Mouse (Mus musculus) hindbrain, embryonic 15.5 days (tissue): Measurements from ENCODE around the gene Brd7. TPM values are rescaled to one million over a fixed set of nuclear protein-coding genes. Genes with fewer than 3 reads are reported as not detected.

Source experiments
- ATAC-seq: fragments of 200-750 bp; cut with Nextera tagmentation; 2 replicates; pipeline ENCODE4 v1.8.0; 2017; ENCODE audit warnings: low read depth, moderate number of reproducible peaks, moderate TSS enrichment; ENCODE audit not compliant: low FRiP score
- H3K27ac ChIP-seq: fragments of 300-500 bp; sonication (generic); replicated peaks from 2 replicates; pipeline ENCODE4 v1.5.1; 2015; ENCODE audit warnings: mild to moderate bottlenecking, inconsistent platforms
- H3K27me3 ChIP-seq: fragments of 300-500 bp; sonication (generic); 2 replicates; pipeline ENCODE4 v1.6.1; 2015; ENCODE audit warnings: control low read depth, inconsistent platforms
- H3K36me3 ChIP-seq: fragments of 300-500 bp; sonication (generic); 2 replicates; pipeline ENCODE4 v1.6.1; 2015; ENCODE audit warnings: control low read depth, inconsistent platforms
- H3K4me1 ChIP-seq: fragments of 300-500 bp; sonication (generic); replicated peaks from 2 replicates; pipeline ENCODE4 v1.6.1; 2015; ENCODE audit warnings: control low read depth, inconsistent platforms
- H3K4me2 ChIP-seq: fragments of 300-500 bp; sonication (generic); 2 replicates; pipeline ENCODE4 v1.6.1; 2015; ENCODE audit warnings: moderate library complexity, mild to moderate bottlenecking, inconsistent platforms
- H3K4me3 ChIP-seq: fragments of 300-500 bp; sonication (generic); 2 replicates; pipeline ENCODE4 v1.5.1; 2015; ENCODE audit warnings: mild to moderate bottlenecking, inconsistent platforms
- H3K9ac ChIP-seq: fragments of 300-500 bp; sonication (generic); 2 replicates; pipeline ENCODE4 v1.6.1; 2015; ENCODE audit warnings: inconsistent platforms
- H3K9me3 ChIP-seq: fragments of 300-500 bp; sonication (generic); 2 replicates; pipeline ENCODE4 v1.6.1; 2016; ENCODE audit warnings: control low read depth, inconsistent platforms
- WGBS: fragments of 180-500 bp; shearing (Covaris S2); methylation state at CpG from one replicate; pipeline ENCODE4 v1.1.7; 2015; 5-methylcytosine and 5-hydroxymethylcytosine counted together
- polyA plus RNA-seq: library from polyadenylated mRNA; unstranded; fragments of >200 nt; fragmentation: Nextera tagmentation; extraction: Ambion mirVana; gene quantifications from 2 replicates; pipeline ENCODE4 v1.2.1, GENCODE M21; 2015

The Brd7 gene
- polyA plus RNA-seq, 1 experiment from 2014 or later, result 61.9 TPM

DNA sequence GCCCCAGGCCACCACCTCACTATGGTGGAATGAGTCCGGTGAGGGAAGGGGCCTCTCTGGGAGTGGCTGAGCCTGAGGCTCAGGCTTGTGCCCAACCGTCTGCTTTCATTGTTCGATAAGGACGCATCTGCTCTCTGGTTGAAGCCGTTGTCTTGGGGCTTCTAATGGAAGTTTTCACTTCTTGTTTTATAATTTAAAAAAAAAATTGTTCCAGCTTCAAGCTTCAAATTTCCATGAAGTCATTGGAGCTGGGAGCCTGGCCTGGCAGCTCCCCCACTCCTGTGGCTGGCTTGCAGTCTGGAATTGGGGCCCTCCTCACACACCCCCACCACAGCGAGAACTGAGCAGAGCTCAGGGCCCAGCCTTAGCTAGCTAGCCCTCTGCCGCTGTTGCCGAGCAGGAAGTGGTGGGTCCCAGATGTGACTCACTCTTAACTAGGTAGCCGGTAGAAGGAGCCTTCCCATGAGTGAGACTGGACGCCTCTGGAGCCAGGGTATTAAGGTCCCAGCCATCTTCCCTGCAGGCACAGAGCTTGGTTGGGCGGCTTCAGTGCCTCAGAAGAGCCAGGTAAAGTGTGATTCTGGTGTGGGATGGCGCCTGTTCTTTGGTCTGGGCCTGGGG, 73.3 kb downstream of the Brd7 start:
- no peaks in the 10 kb centered on the region for H3K4me1 ChIP-seq
- no peak overlapping the region for H3K9ac ChIP-seq
- H3K27me3 ChIP-seq, result no peaks in the 10 kb centered on the region
- H3K4me3 ChIP-seq, result no peak overlapping the region
- ATAC-seq, result no peak
- H3K4me2 ChIP-seq, result no peak overlapping the region
- no peak overlapping the region for H3K27ac ChIP-seq
- H3K9me3 ChIP-seq, result no peaks in the 10 kb centered on the region
- H3K36me3 ChIP-seq, result no peaks in the 10 kb centered on the region
- 69% methylated on average over 12 of the region's 12 CpGs for WGBS

GRCm38 (mm10) chr8:88286421-88286960, 75.5 kb downstream of the Brd7 start:
- Histone ChIP-seq H3K9ac (no peak overlapping the region), H3K4me3 (no peak overlapping the region), H3K4me2 (no peak overlapping the region), H3K9me3 (no peaks in the 10 kb centered on the region), H3K27me3 (no peaks in the 10 kb centered on the region), H3K4me1 (no peaks in the 10 kb centered on the region), H3K36me3 (no peaks in the 10 kb centered on the region), H3K27ac (no peak overlapping the region)
- WGBS, result 86% methylated on average over 14 of the region's 14 CpGs
- ATAC-seq, result no peak

GRCm38 (mm10) chr8:88285469-88286356, 76.3 kb downstream of the Brd7 start:
- H3K27ac ChIP-seq, result no peak overlapping the region
- WGBS, result 87% methylated on average over 8 of the region's 8 CpGs
- H3K9me3 ChIP-seq, result no peaks in the 10 kb centered on the region
- H3K4me1 ChIP-seq, result no peaks in the 10 kb centered on the region
- no peaks in the 10 kb centered on the region for H3K27me3 ChIP-seq
- no peak for ATAC-seq
- no peaks in the 10 kb centered on the region for H3K36me3 ChIP-seq
- no peak overlapping the region for H3K4me3 ChIP-seq
- H3K4me2 ChIP-seq, result no peak overlapping the region
- no peak overlapping the region for H3K9ac ChIP-seq

DNA sequence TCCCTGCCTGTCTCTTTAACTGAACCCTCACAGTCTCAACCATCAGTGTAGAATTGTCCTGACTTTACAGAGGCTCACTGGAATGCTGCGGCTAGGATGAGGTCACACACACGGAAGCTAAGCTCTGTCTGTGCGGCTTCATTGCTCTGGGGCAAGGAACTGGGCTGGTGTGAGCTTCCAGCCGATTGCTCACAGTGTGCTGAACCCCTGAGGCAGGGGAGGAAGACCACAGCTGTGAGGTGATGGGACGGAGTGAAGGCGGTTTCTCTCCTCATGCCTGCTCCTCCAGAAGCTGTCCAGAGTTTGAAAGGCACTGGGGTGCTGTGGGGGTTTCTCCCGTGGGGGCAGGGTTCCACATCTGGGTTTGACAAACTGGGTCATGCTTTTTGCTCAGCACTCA, 77.3 kb downstream of the Brd7 start:
- ATAC-seq, result no peak
- H3K27ac ChIP-seq, result no peak overlapping the region
- no peaks in the 10 kb centered on the region for H3K27me3 ChIP-seq
- H3K4me3 ChIP-seq, result no peak overlapping the region
- 69% methylated on average over 7 of the region's 7 CpGs for WGBS
- H3K4me2 ChIP-seq, result no peak overlapping the region
- no peaks in the 10 kb centered on the region for H3K4me1 ChIP-seq
- no peak overlapping the region for H3K9ac ChIP-seq
- no peaks in the 10 kb centered on the region for H3K36me3 ChIP-seq
- H3K9me3 ChIP-seq, result no peaks in the 10 kb centered on the region

DNA sequence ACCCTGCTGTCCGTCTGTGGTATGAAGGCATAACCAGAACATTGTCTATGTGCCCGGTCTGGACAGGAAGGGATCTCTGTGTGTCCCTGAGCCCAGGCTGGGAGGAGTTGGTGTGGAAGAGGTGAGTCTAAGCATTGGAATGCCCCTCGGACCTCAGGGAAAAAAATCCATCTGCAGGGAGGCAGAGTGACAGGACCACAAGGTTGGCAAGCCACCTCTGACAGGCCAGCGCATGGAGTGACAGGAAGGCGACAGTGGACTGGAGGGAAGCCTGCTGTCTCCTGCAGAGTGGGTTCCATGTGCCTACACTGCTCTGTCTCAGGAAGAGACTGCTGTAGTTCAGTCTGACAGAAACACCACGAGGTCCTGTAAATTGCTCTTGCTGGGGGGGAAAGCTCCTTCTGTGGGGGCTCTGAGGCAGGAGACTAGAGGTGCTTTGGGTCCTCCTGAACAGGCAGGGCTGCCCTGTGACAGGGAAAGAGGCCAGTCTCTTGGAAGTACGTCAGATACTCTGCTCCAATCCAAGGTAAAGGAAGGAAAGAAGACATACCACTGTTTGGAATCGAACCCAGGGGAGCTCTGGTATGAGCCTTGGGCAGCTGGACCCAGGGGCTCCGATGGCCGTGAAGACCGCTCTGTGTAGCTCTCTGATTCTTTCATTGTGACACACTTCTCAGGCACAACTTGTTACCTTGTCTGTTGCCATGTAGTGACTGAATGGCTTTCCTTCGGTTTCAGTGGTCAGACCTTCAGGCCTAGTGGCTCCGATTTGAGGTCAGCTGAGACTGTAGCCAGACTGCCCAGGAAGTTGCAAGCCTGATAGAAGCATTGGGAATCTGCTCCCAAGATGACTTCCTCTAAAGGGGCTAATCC, 78.5 kb downstream of the Brd7 start:
- Histone ChIP-seq H3K4me1 (no peaks in the 10 kb centered on the region), H3K27ac (no peak overlapping the region), H3K9ac (no peak overlapping the region), H3K4me2 (no peak overlapping the region), H3K27me3 (no peaks in the 10 kb centered on the region), H3K36me3 (no peaks in the 10 kb centered on the region), H3K4me3 (no peak overlapping the region), H3K9me3 (no peaks in the 10 kb centered on the region)
- 85% methylated on average over 13 of the region's 13 CpGs for WGBS
- ATAC-seq, result no peak

DNA sequence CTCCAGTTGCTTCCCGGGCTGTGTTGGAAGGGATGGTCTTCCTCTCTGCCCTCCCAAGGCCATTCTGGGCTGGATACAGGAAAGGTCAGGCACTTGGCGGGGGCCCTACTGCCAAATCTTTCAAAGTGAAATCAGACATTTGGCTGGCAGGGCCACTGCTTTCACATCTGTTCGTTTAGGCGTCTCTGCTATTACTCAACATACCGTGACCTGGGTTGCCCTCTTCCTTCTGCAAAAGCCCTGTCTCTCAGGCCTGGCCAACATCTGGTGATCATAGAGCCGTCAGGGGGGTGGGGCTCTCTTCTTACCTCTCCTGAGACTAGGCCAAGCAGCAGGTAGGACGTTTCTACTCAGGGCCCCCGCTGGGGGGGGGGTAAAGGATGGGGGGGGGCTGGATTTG, 79.3 kb downstream of the Brd7 start:
- 60% methylated on average over 8 of the region's 8 CpGs for WGBS
- Histone ChIP-seq H3K4me2 (no peak overlapping the region), H3K9ac (no peak overlapping the region), H3K36me3 (no peaks in the 10 kb centered on the region), H3K9me3 (no peaks in the 10 kb centered on the region), H3K4me1 (no peaks in the 10 kb centered on the region), H3K4me3 (no peak overlapping the region), H3K27ac (no peak overlapping the region), H3K27me3 (no peaks in the 10 kb centered on the region)
- no peak for ATAC-seq

Other genes with a start within 250 kb of the Brd7 start
- gene Cnep1r1, start 243.4 kb downstream of the Brd7 start, polyA plus RNA-seq, result 39.0 and 42.9 TPM in 2 replicates
- gene Heatr3, start 224.3 kb downstream of the Brd7 start, polyA plus RNA-seq, result 41.8 and 42.9 TPM in 2 replicates
- gene Tent4b, start 163.0 kb downstream of the Brd7 start, polyA plus RNA-seq, result 11.0 and 11.1 TPM in 2 replicates
- 5.2 TPM in 2 replicates for gene Adcy7, start 89.8 kb downstream of the Brd7 start, polyA plus RNA-seq
- 55.5 and 67.4 TPM in 2 replicates for gene Nkd1, start 159.2 kb upstream of the Brd7 start, polyA plus RNA-seq